Mouse (Mus musculus) cerebellum, postnatal 4 days (tissue): Measurements from ENCODE around the gene Sertad1.

Experiments
- DNase-seq, 2 experiments: peaks; one replicate each; pipeline ENCODE4 v3.0.0; 2022; ENCODE audit warnings: low spot score in 2 of 2, mixed read lengths in 1 of 2

Sertad1 gene

DNA sequence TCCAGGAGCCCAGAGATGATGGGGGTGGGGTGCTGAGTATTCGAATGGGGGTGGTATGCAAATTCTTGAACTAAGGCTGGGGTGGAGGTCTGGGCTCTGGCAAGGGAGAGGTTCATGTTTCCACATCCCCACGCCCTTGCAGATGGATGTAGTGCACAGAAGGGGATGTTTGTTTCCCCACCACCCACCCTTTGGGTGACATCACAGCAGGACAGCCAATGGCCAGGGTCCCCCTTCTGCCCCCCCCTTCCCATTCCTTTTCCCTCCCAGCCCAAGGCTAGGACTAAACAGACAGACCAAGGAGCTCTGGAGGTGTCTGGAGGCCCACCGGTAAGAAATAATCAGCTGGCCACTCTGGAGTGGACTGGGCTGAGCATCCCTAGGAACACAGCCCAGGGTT, 12.3 kb downstream of the Sertad1 start, which contains the start of gene Prx:
Gene Prx (plus strand): TSS at position 289 of the 400 bp plus-strand sequence.
- DNase-seq = no peak

DNA sequence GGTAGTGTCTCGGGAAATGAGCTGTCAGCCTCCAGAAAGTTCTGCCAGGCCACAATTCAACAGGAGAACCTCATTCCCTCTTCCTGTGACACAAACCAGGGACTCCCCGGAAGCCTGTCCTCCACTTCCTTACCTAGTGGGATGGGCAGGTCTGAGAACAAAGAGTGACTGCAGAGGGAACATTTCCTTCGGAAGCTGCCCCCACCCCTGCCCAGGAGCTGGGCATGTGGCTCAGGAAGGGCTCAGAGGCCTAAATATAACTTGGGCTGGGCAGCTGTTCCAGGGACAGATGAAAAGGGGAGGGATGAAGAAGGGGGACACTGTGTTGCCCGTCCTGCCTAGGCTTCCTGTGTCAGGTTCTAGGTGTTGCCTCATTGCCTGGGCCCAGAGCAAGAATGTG, 14.9 kb downstream of the Sertad1 start:
- no peak for DNase-seq

DNA sequence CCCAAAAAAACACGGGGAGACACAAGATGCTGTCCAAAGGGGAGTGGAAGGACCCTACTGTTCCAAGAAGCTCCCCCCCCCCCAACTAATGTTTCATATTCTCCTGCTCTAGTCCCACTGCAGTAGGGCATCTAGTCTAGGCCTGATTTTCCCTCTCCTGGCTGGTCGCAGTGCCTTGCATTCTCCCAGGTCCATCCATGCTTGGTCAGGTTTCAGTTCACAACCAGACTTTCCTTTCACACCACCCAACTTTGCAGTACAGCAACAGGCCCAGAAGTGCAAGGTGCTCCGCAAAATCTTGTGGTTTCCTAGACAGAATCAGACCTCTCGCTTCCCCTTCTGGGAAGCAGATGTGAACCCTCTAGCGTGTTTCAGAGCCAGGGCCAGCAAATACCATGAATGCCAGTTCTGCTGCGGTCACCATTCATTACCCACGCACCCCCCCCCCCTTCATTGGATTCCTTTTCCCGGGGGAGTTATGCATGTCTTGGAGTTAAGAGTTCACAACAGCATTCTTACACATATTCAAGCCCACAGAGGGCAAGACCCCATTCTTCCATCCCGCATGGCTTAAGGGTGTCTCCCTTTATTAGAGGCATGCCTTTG, 20.2 kb downstream of the Sertad1 start:
- DNase-seq = no peak

DNA sequence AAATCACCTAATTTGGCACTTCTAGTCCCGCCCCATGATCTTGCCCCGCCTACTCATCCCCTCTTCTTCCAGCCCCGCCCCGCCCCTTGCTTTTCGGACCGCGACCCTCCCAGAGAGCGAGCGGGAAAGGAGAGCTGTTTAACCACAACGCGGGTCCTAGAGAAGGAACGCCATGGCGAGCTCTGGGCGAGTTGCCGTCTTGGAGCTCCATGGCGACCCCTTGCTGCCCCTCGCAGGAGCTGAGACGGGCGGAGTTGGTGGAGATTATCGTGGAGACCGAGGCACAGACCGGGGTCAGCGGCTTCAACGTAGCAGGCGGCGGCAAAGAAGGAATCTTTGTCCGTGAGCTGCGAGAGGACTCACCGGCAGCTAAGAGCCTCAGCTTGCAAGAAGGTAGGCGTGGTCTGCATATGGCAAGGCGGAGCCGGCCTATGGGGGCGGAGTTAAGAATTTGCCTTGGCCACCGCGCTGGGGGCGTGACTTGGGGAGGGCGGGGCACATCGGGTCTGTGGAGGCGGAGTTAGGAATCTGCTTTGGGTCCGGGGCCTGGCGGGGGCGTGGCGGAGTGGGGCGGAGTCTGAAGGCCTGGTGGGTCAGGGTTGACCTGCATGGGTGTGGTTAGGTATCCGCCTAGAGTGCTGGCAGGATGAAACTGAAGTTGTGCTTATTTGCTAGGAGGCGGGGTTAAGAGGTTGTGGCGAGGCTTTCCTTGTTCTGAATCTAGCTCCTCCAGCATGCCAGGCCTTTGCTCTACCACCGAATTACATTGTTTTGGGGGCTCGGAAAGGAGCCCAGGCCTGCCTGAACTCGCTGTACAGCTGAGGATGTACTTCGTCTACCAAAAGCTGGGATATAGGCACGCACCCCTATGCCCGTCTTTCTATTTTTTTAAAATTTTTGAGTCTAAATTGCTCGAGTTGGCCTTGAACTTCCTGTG, 21.3 kb downstream of the Sertad1 start:
- peak; percentile 88 to 94 for DNase-seq

DNA sequence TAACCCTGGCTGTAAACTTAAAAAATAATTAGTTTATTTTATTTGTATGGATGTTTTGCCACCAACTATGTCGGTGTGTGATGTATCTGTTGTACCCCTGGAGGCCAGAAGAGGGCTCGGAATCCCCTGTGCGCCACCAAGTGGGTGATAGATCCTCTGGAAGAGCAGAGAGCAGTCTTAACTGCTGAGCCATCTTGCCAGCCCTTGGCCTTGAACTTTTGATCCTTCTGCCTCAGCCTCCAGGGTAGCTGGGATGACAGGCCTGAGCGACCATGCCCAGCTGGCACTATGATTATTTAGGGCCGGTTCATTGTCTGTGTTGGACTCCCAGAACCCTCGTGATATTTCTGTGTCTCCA, 21.9 kb downstream of the Sertad1 start:
- DNase-seq = peak in 1 of 2 experiments; percentile 56

DNA sequence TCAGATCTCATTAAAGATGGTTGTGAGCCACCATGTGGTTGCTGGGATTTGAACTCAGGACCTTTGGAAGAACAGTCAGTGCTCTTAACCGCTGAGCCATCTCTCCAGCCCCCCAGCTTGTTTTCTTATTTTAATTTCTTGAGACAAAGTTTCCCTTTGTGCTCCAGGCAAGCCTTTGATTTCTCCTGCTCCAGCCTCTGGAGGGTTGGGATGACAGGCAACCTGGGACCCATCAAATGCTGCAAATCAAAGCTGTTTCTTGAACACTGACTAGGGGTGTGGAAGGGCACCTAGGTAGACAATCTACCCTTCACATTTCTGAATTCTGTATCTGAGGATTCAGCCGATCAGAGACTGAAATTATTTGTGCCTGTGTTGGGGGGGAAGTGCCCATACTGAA, 24.1 kb downstream of the Sertad1 start:
- no peak for DNase-seq

DNA sequence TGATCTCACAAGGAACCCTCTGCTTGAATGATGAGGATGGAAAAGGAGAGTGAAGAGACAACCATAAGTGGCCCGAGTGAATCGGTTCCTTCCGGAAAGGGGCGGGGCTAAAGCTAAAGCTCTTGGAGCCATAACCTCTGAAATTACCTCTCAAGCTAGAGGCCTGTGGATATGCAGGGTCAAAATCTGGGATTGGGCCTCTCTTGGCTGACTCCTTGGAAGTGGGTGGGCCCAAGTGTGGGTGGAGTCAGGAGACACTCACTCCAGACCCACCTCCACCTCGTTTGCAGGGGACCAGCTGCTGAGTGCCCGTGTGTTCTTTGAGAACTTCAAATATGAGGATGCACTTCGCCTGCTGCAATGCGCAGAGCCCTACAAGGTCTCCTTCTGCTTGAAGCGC, 28.3 kb downstream of the Sertad1 start:
- no peak for DNase-seq

DNA sequence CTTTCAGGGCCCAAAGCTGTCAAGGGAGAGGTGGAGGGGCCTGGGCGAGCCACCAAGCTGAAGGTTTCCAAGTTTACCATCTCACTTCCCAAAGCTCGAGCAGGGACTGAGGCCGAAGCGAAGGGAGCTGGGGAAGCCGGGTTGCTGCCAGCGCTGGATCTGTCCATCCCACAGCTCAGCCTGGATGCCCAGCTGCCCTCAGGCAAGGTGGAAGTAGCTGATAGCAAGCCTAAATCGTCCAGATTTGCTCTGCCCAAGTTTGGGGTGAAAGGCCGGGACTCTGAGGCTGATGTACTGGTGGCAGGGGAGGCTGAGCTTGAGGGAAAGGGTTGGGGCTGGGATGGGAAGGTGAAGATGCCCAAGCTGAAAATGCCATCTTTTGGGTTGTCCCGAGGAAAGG, 31.6 kb downstream of the Sertad1 start:
- no peak for DNase-seq

DNA sequence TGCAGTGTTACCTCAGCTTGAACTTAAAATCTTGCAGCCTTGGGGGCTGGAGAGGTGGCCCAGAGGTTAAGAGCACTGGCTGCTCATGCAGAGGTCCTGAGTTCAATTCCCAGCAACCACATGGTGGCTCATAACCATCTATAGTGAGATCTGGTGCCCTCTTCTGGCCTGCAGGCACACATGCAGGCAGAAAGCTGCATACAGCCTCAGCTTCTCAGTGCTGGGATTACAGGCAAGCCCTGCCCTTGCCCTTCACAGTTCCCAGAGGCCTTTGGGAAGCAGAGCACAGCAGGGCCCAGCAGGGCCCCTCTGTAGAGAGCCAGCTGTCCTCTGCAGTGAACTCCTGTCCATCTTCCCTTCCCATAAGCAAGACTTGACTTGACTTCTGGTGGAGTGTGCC, 33.4 kb downstream of the Sertad1 start:
- no peak for DNase-seq

DNA sequence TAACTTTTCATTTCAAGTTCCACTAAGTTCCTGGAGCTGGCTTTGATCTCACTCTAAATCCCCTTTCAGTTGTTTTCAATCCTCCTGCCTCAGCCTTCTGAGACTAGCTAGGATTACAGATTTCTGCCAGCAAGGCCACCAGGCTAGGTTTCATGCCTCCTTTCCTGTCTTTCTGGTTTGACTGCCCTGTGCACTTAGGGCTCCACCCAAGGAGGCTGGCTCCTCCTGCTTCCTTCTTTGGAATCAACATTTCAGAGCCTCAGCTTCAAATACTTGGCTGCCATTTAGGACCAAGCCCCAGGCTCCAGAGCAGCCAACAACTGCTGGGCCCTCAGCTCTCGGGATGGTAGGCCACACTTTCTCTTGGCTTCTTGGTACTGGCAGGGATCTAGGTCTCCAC, 33.9 kb downstream of the Sertad1 start:
- DNase-seq = no peak

DNA sequence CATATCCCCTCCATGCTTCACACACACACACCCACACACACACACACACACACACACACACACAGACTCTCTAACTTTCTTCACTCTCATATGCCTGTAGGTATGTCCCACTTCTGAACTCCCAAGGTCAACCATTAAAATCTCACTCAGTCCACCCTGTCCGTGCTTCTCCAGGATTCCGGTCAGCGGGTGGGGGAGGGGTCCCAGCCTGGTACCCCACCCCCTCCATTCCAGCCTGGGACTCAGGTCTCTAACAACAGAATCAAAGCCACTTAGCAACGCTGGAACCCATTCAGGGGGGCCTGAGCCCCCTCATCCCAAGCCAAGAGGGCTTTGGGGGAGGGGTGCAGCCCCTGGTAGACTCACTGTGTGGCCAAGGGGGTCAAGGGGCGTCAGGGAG, 36.3 kb downstream of the Sertad1 start, which contains the start of gene Hipk4:
Gene Hipk4 (plus strand): TSS at position 301 of the 400 bp plus-strand sequence.
- DNase-seq = no peak

DNA sequence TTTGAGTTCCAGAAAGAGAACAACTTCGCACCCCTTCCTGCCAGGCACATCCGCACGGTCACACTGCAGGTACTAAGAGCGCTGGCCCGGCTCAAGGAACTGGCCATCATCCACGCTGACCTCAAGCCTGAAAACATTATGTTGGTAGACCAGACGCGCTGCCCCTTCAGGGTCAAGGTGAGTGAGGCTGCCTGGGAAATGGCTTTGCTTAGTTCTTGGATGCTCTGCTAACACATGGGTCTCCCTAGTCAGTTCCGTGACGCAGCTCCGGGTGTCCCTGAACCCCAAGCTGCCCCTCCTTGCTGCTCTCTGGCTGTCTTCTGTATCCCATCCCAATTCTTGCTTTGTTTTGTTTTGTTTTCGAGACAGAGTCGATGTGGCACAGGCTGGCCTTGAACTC, 37.1 kb downstream of the Sertad1 start:
- DNase-seq = no peak

DNA sequence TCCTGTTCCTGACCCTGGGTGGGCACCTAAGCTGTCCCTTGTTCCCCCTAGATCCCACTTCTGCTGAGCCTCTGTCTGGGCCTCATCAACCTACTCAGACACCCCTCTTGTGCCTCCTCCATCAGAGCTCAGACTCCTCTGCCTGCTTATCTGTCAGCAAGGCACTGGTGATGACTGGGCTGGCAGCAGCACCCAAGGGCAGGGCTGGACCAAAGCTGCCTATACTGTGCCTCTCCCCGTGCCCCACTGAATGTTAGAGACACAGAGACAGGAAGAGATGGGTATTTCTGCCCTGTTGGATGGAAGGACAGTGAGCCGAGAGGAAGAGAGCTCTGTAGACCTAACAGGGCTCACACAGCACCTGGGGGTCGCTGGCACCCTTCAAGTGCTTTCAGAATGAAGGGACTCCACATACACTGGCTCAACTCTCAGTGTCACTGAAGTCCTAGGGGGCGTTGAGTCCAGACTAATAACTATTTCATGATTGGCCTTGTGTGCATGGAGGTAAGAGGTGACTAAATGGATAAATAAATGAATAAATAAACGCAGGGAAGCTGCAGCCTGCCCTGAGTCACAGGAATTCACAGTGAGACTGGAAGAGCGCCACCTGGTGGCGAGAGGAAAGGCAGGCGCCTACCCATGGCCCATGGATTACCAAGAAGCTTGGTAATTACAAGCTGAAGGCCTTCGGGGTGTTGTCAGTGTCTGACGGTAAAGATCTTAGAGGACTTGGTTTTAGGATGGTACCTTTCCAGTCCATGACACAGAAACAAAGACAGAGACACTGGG, 39.5 kb downstream of the Sertad1 start:
- DNase-seq = peak; percentile 62 to 78

DNA sequence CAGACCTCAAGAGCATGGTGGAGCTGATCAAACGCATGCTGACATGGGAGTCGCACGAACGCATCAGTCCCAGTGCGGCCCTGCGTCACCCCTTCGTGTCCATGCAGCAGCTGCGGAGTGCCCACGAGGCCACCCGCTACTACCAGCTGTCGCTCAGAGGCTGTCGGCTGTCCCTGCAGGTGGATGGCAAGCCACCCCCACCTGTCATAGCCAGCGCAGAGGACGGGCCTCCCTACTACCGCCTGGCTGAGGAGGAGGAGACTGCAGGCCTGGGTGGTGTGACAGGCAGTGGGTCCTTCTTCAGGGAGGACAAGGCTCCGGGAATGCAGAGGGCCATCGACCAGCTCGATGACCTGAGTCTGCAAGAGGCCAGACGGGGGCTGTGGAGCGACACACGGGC, 42.4 kb downstream of the Sertad1 start:
- DNase-seq = no peak

DNA sequence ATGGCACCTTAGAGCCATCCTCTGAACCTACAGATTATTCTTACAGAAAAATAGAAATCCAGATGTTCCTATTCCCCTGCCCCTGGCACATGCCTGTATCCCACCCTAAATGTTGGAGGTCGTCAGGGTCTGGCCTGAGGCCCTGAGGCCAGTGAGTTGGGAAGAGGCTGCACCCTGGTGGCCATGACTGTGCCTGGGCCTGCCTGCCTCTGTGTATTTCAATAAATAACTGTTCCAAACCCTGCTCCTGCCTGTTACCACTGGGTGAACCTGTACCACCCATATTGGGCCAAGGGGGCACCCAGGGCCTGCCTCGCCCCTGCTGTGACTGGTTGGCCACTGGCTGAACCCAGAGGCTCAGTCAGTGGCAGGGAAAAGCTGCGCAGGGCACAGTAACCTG, 44.2 kb downstream of the Sertad1 start:
- DNase-seq = no peak

DNA sequence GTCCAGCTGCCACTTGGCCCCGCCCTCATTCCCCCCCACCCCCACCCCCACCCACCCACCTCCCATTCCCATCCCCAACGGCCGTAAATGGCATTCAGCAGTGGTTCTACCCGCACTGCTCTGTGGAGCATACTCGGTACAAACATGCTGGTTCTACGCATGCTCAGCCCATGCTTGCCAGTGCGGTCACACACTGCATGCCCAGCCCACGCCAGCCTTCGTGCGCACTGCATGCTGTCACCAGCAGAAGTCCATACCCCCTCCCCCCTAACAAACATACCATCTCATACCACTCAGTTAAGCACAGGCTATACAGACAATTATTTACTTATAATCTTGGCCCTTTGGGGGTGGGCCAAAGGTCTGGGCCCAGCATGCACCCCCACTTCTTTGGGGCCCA, 45.0 kb downstream of the Sertad1 start:
- DNase-seq = no peak

DNA sequence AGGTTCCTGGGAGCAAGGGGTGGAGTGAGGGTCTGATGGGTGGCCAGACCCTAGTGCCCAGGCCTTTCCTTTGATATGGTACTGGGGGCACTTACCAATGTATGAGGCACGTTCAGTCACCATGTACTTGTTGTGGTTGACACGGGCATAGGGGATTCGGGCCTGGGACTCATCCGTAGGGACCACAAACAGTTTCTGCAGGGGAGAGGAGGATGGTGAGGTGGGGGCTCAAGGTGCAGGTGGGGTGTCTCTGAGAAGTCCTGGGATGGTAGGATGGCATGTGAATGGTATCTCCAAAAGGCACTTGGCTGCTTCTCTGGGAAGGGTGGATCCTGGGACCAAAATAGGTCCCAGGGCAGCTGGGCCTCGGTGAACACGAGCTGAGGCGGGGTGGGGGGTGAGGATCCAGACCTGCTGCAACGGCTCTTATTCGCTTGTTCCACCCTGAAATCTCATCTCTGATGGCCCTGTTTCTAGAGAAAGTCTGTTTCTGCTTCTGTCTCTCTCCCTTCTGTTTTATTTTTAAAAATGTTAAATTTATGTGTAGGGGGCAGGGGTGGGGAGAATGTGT, 45.9 kb downstream of the Sertad1 start:
- no peak for DNase-seq

DNA sequence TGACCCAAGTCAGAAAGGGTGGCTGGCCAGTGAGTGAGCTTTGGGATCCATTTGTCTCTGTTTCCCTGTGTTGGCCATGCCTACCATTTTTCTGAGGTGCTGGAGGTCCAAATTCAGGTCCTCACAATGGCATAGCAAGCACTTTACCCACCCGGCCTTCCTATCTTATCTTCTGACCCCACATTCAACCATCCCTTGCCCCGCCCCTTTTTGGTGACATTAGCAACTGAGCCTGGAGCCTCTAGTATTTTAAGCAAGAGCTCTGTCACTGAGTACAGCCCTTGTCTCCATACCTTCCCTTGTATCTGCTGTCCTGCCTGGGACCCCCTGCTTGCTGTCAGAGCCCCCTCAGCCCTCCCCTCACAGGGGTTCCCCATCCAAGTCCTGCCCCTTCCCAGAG, 48.7 kb downstream of the Sertad1 start:
- DNase-seq = no peak

DNA sequence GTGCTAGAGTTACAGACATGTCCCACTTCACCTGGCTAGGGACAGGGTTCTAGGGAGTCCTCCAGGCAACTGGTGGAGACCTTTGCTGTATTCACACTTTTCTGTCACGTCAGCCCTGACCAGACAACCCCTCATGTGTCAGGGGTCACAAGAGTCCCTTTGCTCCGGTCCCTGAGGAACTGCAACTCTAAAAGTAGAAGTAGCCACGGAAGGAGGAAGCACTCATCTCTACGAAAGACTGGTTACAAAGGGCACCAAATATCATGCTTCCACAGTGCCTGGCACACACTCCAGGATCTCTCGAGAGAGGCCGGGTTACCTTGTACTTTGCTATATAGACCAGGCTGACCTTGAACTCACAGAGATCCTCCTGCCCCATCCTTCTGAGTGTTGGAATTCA, 49.9 kb downstream of the Sertad1 start:
- DNase-seq = no peak

DNA sequence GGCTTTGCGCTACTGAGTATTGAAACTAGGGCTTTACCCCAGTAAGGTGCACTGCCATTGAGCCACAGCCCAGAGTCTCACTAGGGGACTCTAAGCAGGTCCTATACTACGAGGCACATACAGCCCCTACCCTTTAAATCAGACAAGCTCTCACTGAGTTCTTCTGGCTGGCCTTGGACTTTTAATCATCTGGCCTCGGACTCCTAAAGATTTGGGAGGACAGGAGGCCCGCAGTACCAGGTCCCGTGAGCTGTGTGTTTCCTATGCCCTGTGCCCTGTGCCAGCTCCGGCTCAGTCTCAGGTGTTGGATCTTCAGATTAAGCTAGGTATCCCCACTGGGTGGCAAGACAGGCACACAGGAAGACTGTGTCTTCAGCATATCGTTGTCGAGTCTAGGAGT, 51.3 kb downstream of the Sertad1 start:
- DNase-seq = no peak

DNA sequence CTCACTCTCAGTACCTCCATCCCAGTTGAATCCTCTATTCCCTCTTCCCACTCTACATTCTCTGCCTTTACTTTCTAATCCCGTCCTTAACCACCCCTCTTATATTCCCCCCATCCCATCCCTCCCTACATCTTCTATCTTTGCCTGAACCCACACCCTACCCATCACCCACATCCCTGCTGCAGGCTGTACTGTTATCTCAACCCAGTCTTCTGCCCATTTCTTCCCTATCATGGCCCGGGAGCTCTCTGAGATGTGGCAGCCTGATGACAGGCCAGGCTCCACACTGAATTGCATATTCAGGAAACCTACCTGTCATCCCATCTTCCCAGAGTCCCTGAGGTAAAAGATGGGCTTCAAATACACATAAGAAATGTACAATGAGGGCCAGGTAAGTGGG, 52.1 kb downstream of the Sertad1 start:
- no peak for DNase-seq
